Mouse (Mus musculus) megakaryocyte, adult 5-6 weeks (primary cell): ENCODE results near the gene Gm11444. TPM values are rescaled to one million over a fixed set of nuclear protein-coding genes. Genes with fewer than 3 reads are reported as not detected.

Experiments used
- ATAC-seq: 2 replicates; pipeline ENCODE4 v1.8.0; 2016; ENCODE audit warnings: mild to moderate bottlenecking, inconsistent platforms; ENCODE audit not compliant: poor library complexity, severe bottlenecking
- total RNA-seq, 2 experiments: library from RNA; stranded (forward) in 1 of 2; stranded (reverse) in 1 of 2; fragments of 153-499, 151-499 nt in 1 of 2; fragments of 221-1000, 200-1000 nt in 1 of 2; gene quantifications; 2 replicates each; pipeline versions ENCODE4 v1.2.3 to v1.2.4; 2015 to 2017

Gm11444 gene
- total RNA-seq, 2 experiments from 2014 or later: not detected

- ATAC-seq: no peak
Measured at GRCm38 (mm10) chr11:85836523-85837290, 13.4 kb downstream of the Gm11444 start.

- ATAC-seq: no peak
Measured at GRCm38 (mm10) chr11:85835753-85836522, 14.2 kb downstream of the Gm11444 start.

DNA sequence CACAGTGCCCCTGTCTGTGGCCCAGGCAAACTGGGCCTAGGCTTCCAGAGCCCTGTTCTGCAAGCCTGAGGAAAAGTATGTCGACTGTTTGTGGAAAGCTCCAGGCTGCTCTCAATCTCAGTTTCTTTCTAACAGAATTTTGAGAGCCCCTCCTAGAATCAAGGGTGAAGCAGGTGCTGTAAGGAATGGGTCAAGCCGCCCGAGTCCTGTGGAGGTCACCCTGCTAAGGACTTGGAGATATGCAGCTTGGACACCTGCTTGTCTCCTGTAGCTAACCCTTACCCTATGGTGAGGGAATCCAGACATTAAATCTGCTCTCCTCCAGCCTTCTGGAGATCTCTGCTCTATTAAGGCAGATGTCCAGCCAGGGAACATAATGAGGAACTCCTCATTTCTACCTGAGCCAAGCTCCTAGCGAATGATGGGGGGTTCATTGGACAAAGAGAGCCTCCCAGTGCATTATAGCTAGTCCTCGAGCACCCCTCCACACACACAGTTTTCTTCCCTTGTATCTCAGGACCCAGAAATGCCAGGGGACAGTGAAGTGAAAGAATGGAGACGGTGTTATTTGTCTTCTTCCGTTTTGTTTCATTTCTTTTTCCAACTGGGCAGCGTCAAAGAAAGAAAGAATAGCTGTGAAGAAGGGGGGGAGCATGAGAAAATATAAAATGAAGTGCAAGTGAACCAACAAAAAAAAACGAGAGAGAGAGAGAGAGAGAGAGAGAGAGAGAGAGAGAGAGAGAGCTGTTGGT is 15.0 kb downstream of the Gm11444 start:
- ATAC-seq: no peak

GRCm38 (mm10) chr11:85834386-85834931 is 15.7 kb downstream of the Gm11444 start:
- ATAC-seq: no peak

- ATAC-seq: no peak
Measured at GRCm38 (mm10) chr11:85833761-85834385, 16.3 kb downstream of the Gm11444 start.

- 0 out of 2 replicates have a peak, but pooled peaks have one; percentile 30 for ATAC-seq
Measured at GRCm38 (mm10) chr11:85833081-85833521, 17.0 kb downstream of the Gm11444 start.

GRCm38 (mm10) chr11:85832231-85832924 is 17.8 kb downstream of the Gm11444 start, which contains the start of gene Tbx2:
Tbx2 (plus strand) TSS chr11:85832551.
- ATAC-seq: no peak

GRCm38 (mm10) chr11:85831656-85832230 is 18.4 kb downstream of the Gm11444 start:
- ATAC-seq: no peak

GRCm38 (mm10) chr11:85830901-85831341 is 19.2 kb downstream of the Gm11444 start:
- peak; percentile 26; the same call in 1 of the 2 replicates for ATAC-seq

- no peak for ATAC-seq
Measured at GRCm38 (mm10) chr11:85829520-85830440, 20.4 kb downstream of the Gm11444 start.

- no peak for ATAC-seq
Measured at GRCm38 (mm10) chr11:85828691-85829519, 21.2 kb downstream of the Gm11444 start.

DNA sequence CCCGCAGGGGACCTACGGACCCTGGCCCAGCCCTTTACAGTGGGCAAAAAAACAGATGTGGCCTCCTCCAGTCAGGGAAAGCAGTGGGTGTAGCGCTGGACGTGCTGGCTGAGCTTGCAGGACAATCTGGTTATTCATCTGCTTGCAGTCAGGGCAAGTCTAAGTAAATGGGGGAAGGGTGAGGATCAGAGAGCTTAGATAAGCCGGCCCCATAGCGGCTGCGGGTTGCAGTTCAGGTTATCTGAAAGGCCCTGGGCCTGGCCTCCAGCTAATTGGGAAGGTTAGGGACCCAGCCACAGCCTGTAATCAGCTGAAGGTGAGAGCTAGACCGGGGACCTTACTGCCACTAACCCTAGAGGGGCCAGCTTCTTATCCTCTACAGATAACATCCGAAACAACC is 22.8 kb downstream of the Gm11444 start:
- no peak for ATAC-seq

DNA sequence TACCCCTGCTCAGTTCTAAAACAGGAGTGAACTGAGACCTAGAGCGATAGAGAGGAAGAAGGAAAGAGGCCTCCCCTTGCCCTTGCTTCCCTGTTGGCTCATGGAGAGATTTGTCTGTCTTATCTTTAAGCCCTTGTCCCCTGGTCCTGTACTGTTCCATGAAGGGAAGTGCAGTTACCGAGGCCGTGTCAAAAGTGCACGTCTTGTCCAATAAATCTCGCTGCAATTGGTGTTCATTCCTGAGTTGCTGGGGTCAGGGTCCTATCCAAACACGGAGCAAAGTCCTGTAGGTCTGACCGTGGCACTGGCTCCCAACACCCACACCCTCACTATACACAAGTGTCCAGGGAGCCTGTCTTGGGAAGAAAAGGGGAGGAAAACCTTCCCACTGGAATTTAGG is 24.3 kb downstream of the Gm11444 start:
- no peak for ATAC-seq

DNA sequence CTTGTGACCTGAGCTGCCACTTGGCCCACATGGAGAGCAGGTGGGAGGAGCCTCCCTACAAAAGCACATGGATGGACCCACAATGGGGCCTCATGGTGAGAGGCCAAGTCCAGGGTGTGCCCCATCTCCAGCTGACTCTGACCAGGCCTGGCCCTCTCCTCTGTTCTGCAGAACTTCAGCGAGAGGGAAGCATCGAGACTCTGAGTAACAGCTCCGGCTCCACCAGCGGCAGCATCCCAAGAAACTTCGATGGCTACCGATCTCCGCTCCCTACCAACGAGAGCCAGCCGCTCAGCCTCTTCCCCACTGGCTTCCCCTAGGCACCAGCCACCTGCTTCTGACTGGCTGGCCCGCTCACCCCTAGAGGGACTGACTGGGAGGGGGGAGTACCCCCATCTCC is 25.1 kb downstream of the Gm11444 start:
- no peak for ATAC-seq

GRCm38 (mm10) chr11:85823794-85824193 is 26.3 kb downstream of the Gm11444 start:
- ATAC-seq: no peak

- peak; percentile 95 for ATAC-seq
Measured at GRCm38 (mm10) chr11:85823181-85823580, 27.0 kb downstream of the Gm11444 start.

GRCm38 (mm10) chr11:85821659-85822058 is 28.5 kb downstream of the Gm11444 start:
- no peak for ATAC-seq
